Mouse (Mus musculus) liver, embryonic 12.5 days (tissue): ENCODE data around the gene Rhox9. TPM values are rescaled to one million over a fixed set of nuclear protein-coding genes. Genes with fewer than 3 reads are reported as not detected.
"Not testable (repeated sequence)": the region's sequence is repeated elsewhere in the genome, so short reads cannot be mapped to it uniquely, and the experiment has no call there.

Source experiments
- ATAC-seq: fragments of 200-750 bp; cut with Nextera tagmentation; 2 replicates; pipeline ENCODE4 v1.8.0; 2017; ENCODE audit warnings: moderate number of reproducible peaks, mild to moderate bottlenecking, moderate library complexity
- H3K27ac ChIP-seq: fragments of 300-500 bp; sonication (generic); 2 replicates; pipeline ENCODE4 v1.5.1; 2016; ENCODE audit warnings: mild to moderate bottlenecking
- H3K27me3 ChIP-seq: fragments of 300-500 bp; sonication (generic); replicated peaks from 2 replicates; pipeline ENCODE4 v1.6.1; 2016; ENCODE audit warnings: mild to moderate bottlenecking, moderate library complexity
- H3K36me3 ChIP-seq: fragments of 300-500 bp; sonication (generic); 2 replicates; pipeline ENCODE4 v1.6.1; 2016; ENCODE audit warnings: mild to moderate bottlenecking, moderate library complexity
- H3K4me1 ChIP-seq: fragments of 300-500 bp; sonication (generic); 2 replicates; pipeline ENCODE4 v1.6.1; 2016
- H3K4me2 ChIP-seq: fragments of 300-500 bp; sonication (generic); 2 replicates; pipeline ENCODE4 v1.6.1; 2016; ENCODE audit warnings: mild to moderate bottlenecking, moderate library complexity
- H3K4me3 ChIP-seq: fragments of 300-500 bp; sonication (generic); 2 replicates; pipeline ENCODE4 v1.5.1; 2016; ENCODE audit warnings: mild to moderate bottlenecking, moderate library complexity
- H3K9ac ChIP-seq: fragments of 300-500 bp; sonication (generic); 2 replicates; pipeline ENCODE4 v1.6.1; 2016; ENCODE audit warnings: mild to moderate bottlenecking, moderate library complexity
- H3K9me3 ChIP-seq: fragments of 300-500 bp; sonication (generic); replicated peaks from 2 replicates; pipeline ENCODE4 v1.6.1; 2016; ENCODE audit warnings: mild to moderate bottlenecking, moderate library complexity
- WGBS: fragments of 180-500 bp; shearing (Covaris S2); methylation state at CpG from one replicate; pipeline ENCODE4 v1.1.7; 2016; ENCODE audit not compliant: insufficient replicate concordance; 5-methylcytosine and 5-hydroxymethylcytosine counted together
- polyA plus RNA-seq: library from polyadenylated mRNA; unstranded; fragments of >200 nt; fragmentation: Nextera tagmentation; extraction: Ambion mirVana; gene quantifications from 2 replicates; pipeline ENCODE4 v1.2.1, GENCODE M21; 2016

The Rhox9 gene
- not detected in 2 replicates for polyA plus RNA-seq

DNA sequence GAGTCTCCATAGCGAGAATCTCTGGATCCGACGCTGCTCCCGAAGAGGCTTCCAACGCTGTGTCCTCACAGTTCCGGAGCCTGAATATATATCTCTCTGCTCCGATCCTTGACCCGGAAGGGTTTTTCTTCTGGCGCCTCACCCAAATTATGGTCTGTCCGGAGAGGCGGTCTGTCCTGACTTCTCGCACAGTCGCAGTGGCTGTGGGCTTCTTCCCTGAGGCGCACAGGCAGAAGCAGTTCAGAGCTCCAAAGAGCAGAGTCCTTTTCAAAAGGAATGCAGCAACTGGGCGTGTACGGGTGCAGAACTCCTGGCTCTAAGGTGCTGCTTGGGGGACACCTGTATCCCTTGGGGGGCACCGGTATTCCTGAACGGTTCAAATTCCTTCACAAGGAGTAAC lies at the start of gene Rhox9:
Gene Rhox9, minus strand, starts transcription at position 101 of the 400 bp plus-strand sequence.
- not testable (repeated sequence) for H3K4me2 ChIP-seq, H3K36me3 ChIP-seq, H3K27ac ChIP-seq, H3K4me3 ChIP-seq, H3K27me3 ChIP-seq, ATAC-seq, H3K4me1 ChIP-seq, H3K9ac ChIP-seq, H3K9me3 ChIP-seq
- WGBS, result 83% methylated on average over 9 of the region's 18 CpGs

DNA sequence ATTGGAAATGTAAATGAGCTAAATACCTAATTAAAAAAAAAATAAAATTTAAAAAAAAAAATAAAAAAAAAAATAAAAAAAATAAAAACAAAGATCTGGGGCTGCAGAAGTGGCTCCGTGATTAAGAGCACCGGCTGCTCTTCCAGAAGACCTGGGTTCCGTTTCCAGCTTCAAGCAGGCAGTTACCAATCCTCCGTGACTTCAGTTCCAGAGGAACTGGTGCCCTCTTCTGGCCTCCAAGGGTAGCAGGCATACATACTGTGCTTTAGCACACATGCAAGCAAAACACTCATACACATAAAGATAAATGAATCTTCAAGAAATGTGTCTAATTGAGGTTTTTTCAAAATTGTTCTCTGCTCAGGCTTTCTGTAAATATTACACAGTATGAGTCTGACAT lies 14.7 kb upstream of the Rhox9 start:
- WGBS, result 44% methylated on average over 4 of the region's 4 CpGs
- no peak overlapping the region for H3K27ac ChIP-seq
- H3K9ac ChIP-seq, result no peak overlapping the region
- H3K27me3 ChIP-seq, result no peaks in the 10 kb centered on the region
- no peaks in the 10 kb centered on the region for H3K36me3 ChIP-seq
- H3K9me3 ChIP-seq, result no peaks in the 10 kb centered on the region
- no peak overlapping the region for H3K4me2 ChIP-seq
- no peak overlapping the region for H3K4me3 ChIP-seq
- no peak for ATAC-seq
- H3K4me1 ChIP-seq, result no peaks in the 10 kb centered on the region

DNA sequence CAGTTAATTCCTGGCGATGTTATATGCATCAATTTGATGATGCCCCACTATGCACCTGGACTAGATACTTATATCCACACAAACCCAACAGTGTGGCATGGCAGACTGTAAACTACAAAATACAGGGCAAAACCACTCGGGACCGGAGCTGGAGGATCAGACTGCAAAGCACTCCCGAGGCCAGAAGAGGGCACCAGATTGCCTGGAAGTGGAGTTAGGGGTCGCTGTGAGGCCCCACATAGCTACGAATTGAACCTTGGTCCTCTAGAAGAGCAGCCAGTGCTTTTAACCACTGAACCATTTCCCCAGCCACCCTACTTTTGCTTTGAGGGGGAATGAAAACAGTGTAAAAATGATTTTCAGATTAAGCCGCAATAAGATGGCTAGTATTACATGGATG lies 7.0 kb upstream of the Rhox9 start:
- WGBS, result 43% methylated on average over 7 of the region's 7 CpGs
- ATAC-seq, result no peak
- no peaks in the 10 kb centered on the region for H3K27me3 ChIP-seq

GRCm38 (mm10) chrX:37903727-37904126 lies 2.2 kb upstream of the Rhox9 start:
- H3K4me1 ChIP-seq, result no peaks in the 10 kb centered on the region
- no peaks in the 10 kb centered on the region for H3K9me3 ChIP-seq
- no peak overlapping the region for H3K27ac ChIP-seq
- H3K4me2 ChIP-seq, result no peak overlapping the region
- H3K9ac ChIP-seq, result no peak overlapping the region
- H3K4me3 ChIP-seq, result no peak overlapping the region
- no peaks in the 10 kb centered on the region for H3K36me3 ChIP-seq
- 49% methylated on average over 5 of the region's 5 CpGs for WGBS
- ATAC-seq, result no peak
- no peaks in the 10 kb centered on the region for H3K27me3 ChIP-seq

More for the DNA sequence above, 7.0 kb upstream of the Rhox9 start:
- H3K4me1 ChIP-seq, result no peaks in the 10 kb centered on the region
- H3K4me3 ChIP-seq, result no peak overlapping the region
- no peak overlapping the region for H3K9ac ChIP-seq
- no peaks in the 10 kb centered on the region for H3K36me3 ChIP-seq
- H3K9me3 ChIP-seq, result no peaks in the 10 kb centered on the region
- no peak overlapping the region for H3K27ac ChIP-seq
- no peak overlapping the region for H3K4me2 ChIP-seq

DNA sequence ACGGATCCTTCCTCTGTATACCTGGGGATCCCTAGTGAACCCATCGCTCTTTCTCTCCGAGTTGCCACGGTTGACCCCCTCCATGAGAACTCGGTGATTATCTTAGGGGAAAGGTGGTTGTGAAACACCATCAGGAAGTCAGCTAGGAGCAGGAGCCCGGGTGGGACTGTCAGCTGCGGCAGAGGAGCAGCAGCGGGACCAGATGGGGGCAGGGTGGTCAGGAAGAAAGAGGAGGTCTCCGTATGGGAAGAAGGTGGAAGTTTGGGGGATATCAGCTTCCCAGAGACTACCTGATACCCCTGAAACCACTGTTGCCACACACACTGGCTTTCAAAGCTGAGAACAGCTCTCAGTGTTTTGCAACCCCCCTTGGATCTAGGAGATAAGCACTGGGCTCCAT lies 4.4 kb downstream of the Rhox9 start, which contains the start of gene Rhox7b:
Gene Rhox7b, minus strand, starts transcription at position 101 of the 400 bp plus-strand sequence.
- H3K27me3 ChIP-seq, H3K4me3 ChIP-seq, H3K9me3 ChIP-seq, H3K4me1 ChIP-seq, H3K36me3 ChIP-seq, ATAC-seq, H3K27ac ChIP-seq, H3K9ac ChIP-seq, H3K4me2 ChIP-seq: not testable (repeated sequence)
- WGBS, result 40% methylated on average over 9 of the region's 9 CpGs

DNA sequence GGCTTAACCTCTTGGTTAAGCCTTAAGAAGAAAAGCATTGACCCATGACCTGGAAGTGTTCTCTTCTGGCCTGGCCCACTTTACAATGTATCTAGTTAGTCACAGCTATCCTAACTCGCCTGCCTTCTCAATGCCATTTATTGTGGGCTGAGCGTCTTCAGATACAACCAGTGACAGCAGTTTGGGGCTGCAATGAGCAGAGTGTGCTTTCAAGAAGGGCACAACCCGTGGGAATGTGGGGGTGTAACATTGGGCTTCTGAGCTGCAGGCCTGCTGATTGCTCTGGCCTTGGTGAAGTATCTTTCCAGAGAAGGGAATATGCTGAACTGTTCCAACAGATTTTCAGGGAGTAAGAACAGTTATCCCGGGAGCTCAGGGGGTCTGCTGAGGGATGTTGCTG lies 22.7 kb downstream of the Rhox9 start, which contains the start of gene Rhox8:
Gene Rhox8, minus strand, starts transcription at position 101 of the 400 bp plus-strand sequence.
- WGBS, result 68% methylated on average over 4 of the region's 4 CpGs
- no peak for ATAC-seq
- H3K4me3 ChIP-seq, result no peak within 1 kb of the TSS

GRCm38 (mm10) chrX:37871641-37872040 lies 29.9 kb downstream of the Rhox9 start:
- no peak for ATAC-seq
- Histone ChIP-seq H3K4me1 (no peaks in the 10 kb centered on the region), H3K27ac (no peak overlapping the region), H3K4me3 (no peak overlapping the region), H3K27me3 (no peaks in the 10 kb centered on the region), H3K9me3 (no peaks in the 10 kb centered on the region), H3K36me3 (no peaks in the 10 kb centered on the region), H3K4me2 (no peak overlapping the region), H3K9ac (no peak overlapping the region)
- 87% methylated on average over 2 of the region's 2 CpGs for WGBS

More for the DNA sequence above, 22.7 kb downstream of the Rhox9 start, which contains the start of gene Rhox8:
- no peaks in the 10 kb centered on the region for H3K36me3 ChIP-seq
- H3K4me2 ChIP-seq, result no peak within 1 kb of the TSS
- H3K9me3 ChIP-seq, result no peaks in the 10 kb centered on the region
- no peak within 1 kb of the TSS for H3K27ac ChIP-seq
- no peaks in the 10 kb centered on the region for H3K27me3 ChIP-seq
- H3K4me1 ChIP-seq, result no peaks in the 10 kb centered on the region
- H3K9ac ChIP-seq, result no peak within 1 kb of the TSS

Other genes starting within 250 kb of the Rhox9 start
- gene Rhox3h, start 233.0 kb downstream of the Rhox9 start, polyA plus RNA-seq, result not detected in 2 replicates
- not detected in 2 replicates for gene Rhox2h, start 228.5 kb downstream of the Rhox9 start, polyA plus RNA-seq
- gene Rhox5, start 96.9 kb downstream of the Rhox9 start, polyA plus RNA-seq, result 7.3 and 7.5 TPM in 2 replicates
- not detected in 2 replicates for gene Rhox6, start 74.9 kb downstream of the Rhox9 start, polyA plus RNA-seq
- gene Rhox7a, start 70.1 kb downstream of the Rhox9 start, polyA plus RNA-seq, result not detected in 2 replicates
- not detected in 2 replicates for gene Rhox8, start 22.8 kb downstream of the Rhox9 start, polyA plus RNA-seq
- gene Rhox7b, start 4.5 kb downstream of the Rhox9 start, polyA plus RNA-seq, result not detected in 2 replicates
- not detected in 2 replicates for gene Btg1-ps1, start 117.0 kb upstream of the Rhox9 start, polyA plus RNA-seq
- not detected in 2 replicates for gene Btg1-ps2, start 141.3 kb upstream of the Rhox9 start, polyA plus RNA-seq
- gene Rhox10, start 164.7 kb upstream of the Rhox9 start, polyA plus RNA-seq, result not detected in 2 replicates
- not detected in 2 replicates for gene Rhox11, start 183.4 kb upstream of the Rhox9 start, polyA plus RNA-seq
- gene Rhox12, start 209.1 kb upstream of the Rhox9 start, polyA plus RNA-seq, result not detected in 2 replicates
- gene Rhox13, start 219.4 kb upstream of the Rhox9 start, polyA plus RNA-seq, result not detected in 2 replicates